Mouse (Mus musculus) right cerebral cortex, postnatal 10 days (tissue): Measurements from ENCODE around the gene Ubac2.
A peak's percentile ranks its signal among the peaks of the same experiment; 100 is the strongest.

Experiments
- DNase-seq, 2 experiments: peaks; one replicate each; pipeline ENCODE4 v3.0.0; 2021; ENCODE audit warnings: low spot score in 2 of 2

Gene Ubac2

GRCm38 (mm10) chr14:121922731-121923130 lies 44.3 kb downstream of the Ubac2 start:
- no peak for DNase-seq

DNA sequence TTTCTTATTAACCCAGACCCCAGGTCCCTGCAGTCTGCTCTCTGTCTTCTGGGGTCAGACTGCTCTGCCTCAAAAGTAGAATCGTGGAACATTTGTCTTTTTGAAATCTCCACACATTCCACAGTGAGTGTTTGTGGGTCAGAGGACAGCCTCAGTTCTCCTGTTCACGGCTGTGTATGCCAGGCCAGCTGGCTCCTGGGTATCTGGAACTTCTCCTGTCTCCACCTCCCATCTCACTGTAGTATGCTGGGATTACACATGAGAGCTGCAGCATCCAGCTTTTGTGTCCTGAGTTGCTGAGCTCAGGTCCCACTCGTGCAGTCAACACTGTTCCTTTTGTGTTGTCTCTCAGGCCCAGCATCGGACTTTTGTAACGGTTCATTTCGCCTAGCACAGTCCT lies 46.5 kb downstream of the Ubac2 start:
- DNase-seq: no peak

GRCm38 (mm10) chr14:121926901-121927300 lies 48.5 kb downstream of the Ubac2 start:
- DNase-seq: no peak

DNA sequence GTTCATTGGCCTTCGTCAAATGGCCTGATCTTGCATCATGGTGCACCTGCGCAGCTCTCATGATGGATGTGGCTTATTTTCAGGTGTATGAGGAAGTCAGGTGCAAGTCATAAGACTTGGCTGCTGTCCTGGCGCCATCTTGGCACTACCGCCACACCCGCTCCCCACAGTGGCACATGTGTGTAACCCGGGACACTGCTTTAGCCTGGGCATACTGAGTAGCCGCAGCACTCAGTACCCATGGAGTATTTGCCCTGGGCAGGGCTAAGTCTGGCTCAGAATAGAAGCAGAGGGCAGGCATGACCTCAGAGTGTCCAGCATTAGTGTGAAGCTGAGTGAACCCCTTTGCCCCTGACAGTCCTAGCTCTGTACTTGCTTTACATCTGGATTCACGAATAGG lies 49.0 kb downstream of the Ubac2 start:
- DNase-seq: no peak

DNA sequence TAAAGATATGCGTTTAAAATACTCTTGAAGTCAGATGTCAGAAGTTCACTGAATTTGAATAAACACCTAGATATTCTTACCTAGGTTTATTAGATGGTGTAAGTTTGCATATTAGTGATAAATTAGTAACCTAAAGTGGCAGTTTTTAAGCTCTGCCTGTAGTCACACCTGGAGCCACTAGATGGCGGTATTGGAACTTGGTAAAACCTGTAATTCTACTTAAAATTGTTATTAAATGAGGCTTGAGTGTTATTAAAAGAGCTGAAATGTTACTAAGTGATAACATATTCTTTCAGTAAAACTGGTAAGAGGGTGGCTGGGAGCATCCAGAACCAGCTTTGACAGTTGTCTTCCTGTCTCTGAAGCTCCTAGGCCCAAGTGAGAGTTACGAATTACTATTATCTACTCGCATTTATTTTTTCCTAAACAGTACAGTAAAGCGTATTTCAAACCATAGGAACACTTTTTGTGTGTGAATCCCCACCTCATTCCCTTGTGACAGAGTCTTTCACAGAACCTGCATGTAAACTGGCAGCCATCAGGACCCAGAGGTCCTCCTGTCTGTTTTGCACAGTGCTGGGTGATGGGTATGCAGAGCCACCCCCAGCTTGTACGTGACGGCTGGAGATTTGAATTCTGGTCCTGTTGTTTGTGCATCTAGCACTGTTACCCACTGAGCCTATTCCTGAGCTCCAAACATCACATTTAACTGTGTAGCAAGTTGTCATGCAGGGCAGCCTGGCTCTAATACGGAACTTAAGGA lies 50.1 kb downstream of the Ubac2 start:
- DNase-seq: peak in 1 of 2 experiments; percentile 74

- no peak for DNase-seq
Measured at GRCm38 (mm10) chr14:121929243-121929951, 51.0 kb downstream of the Ubac2 start.

GRCm38 (mm10) chr14:121930731-121931383 lies 52.4 kb downstream of the Ubac2 start:
- no peak for DNase-seq

DNA sequence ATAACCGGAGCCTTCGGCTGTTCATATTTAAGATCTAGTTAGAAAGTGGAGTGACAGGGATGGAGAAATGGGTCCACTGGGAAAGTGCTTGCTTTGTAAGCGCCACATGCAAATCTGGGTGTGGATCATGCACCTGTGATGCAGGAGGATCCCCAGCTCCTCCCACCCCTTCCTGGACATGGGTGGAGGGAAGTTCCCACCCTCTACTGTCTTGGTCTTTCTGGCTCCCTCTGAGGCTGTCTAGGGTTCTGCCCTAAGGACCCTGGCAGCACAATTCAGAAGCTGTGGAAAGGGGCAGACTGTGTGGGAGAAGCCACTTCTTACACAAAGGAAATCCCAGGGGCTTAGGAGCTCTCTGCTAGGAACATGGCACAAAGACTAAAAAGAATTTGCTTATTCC lies 53.2 kb downstream of the Ubac2 start:
- no peak for DNase-seq

- no peak for DNase-seq
Measured at GRCm38 (mm10) chr14:121932180-121932579, 53.8 kb downstream of the Ubac2 start.

GRCm38 (mm10) chr14:121933906-121934596 lies 55.6 kb downstream of the Ubac2 start:
- DNase-seq: peak in 1 of 2 experiments; percentile 20

GRCm38 (mm10) chr14:121934597-121934946 lies 56.2 kb downstream of the Ubac2 start:
- DNase-seq: no peak

DNA sequence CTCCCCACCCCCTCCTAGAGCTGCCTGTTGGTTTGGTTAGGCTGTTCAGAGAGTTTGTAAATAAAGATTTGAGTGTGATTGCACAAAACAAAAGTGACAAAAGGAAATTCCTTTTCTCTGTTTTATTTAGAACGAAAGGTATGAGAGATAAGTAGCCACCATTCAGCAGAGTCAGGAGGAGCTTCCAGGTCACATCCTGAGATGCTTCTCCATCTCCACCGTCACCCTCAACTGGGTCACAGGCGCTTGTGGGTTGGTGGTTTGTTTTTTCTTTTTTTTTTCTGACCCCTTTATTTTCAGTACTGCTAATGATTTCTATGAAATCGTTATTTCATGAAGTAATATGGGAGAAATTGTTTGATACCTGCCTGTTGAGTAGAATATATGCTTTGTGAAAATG lies 57.9 kb downstream of the Ubac2 start:
- no peak for DNase-seq

DNA sequence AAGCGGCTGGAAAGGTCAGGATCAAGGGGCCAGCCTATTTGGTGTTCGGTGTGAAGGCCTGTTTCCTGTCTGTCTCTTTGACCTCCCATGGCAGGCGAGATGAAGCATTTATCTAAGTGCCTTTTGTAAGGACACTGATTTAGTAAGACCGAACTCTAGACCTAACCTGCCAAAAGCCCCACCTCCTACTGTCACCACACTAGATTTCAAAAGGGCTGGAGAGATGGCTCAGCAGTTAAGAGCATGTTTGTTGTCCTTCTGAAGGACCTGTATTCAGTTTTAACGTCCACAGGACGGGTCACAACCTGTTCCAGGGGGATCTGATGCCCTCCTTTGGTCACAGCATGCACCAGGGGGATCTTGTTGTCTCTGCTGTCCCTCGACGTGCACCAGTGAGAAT lies 58.4 kb downstream of the Ubac2 start:
- DNase-seq: peak in 1 of 2 experiments; percentile 13

GRCm38 (mm10) chr14:121937601-121938255 lies 59.3 kb downstream of the Ubac2 start:
- peak in 1 of 2 experiments; percentile 32 for DNase-seq

DNA sequence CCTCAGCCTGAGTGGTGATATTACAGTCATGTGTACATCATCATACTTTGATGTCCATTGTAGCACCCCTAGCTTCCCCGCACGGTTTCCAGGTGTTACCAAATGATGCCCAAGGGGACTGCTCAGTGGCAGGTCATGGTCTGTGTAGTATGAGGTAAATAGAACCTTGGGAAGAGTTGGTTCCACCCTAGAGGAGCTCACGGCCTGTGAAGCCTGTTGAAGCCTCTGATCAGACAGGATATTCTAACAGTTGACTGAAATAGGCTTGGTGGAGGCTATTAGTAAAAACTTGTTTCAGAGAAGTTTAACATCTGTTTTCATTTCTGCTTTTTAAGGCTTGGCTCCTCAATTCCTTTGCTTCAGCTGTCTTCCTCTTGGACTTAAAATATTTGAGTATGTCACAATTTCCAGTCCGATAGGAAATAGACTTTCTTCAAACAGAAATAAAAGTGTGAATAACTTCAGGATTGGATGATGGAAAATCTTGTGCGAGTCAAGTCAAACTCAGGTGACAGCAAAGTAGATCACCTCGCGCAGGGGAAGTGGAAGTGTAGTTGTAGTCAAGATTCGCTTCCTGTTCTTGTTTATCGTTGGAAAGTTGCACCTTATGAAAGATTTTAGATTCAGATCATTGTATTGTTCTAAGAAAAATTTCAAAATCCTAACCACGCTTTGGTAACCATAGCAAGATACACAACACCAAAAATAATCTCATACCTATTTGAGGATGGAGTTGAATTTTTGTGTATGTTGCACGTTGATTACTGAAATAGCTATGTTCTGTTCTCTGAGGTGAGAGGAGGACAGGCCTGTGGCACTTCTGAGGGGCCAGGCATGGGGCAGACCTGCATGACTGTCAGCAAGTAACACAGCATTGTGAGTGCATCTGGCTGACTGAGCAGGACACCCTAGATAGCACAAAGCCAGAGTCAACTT lies 60.1 kb downstream of the Ubac2 start:
- DNase-seq: peak in 1 of 2 experiments; percentile 17

GRCm38 (mm10) chr14:121939582-121939981 lies 61.2 kb downstream of the Ubac2 start:
- no peak for DNase-seq

DNA sequence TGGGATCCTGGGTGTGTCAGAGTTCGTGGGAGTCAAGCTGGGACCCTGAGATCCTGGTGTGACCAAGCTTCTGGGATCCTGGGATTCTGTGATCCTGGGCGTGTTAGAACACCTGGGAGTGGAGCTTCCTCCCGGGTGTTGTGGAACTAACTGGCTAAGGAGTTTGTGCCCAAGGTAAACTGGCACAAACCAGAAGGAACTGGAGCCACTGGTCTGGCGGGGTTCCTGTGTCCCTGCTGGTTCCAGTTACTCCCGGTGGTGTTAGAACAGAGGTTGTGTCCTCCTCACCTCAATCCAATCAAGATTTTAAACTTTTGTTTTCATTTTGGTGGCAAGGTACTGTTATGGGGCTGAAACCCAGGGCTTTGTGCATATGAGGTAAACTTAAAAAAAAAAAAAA lies 67.7 kb downstream of the Ubac2 start:
- DNase-seq: no peak

DNA sequence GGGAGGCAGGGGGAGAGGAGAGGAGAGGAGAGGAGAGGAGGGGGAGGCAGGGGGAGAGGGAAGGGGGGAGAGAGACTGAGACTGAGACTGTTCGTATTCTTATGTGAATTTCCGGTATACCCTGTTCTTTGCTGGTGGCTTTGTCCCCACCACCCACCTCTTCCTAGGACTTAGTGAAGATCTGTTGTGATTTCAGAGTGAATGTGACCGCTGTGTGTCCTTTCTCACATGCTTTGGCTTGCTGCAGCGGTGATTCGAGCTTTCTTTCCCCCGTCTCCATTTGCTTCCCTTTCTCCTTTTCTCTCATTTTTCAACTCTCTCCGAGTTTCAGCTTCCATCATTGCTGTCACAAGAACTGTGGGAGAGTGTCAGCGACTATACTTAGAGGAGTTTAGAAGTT lies 68.3 kb downstream of the Ubac2 start:
- no peak for DNase-seq

- DNase-seq: no peak
Measured at GRCm38 (mm10) chr14:121947201-121947760, 68.9 kb downstream of the Ubac2 start.

DNA sequence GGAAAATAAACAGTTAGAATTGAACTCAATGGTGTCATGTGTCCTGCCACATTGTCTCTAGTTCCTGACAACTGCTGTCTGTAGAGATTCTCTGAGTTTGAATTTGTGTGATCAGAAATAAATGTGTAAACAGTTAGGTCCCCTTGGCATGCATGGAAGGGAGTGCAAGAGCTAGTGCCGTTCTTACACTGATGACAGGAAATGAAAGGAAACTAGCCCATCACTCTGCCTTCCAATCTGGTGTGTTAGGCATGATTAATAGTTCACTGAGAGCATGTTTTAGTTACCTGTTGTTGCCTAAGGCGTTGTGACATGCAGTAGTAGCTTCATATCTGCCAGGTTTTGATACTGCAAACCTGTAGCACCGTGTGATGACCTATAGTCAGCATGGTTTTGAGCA lies 69.5 kb downstream of the Ubac2 start:
- no peak for DNase-seq
